Mouse (Mus musculus) megakaryocyte, embryonic 14.5 days (primary cell): Measurements from ENCODE around the gene Krtap4-8.

ENCODE experiments used
- FLI1 ChIP-seq: IDR thresholded peaks from 2 replicates; pipeline ENCODE4 v1.6.1; 2012; ENCODE audit warnings: low read length, inconsistent platforms, mixed read lengths
- GATA1 ChIP-seq: IDR thresholded peaks from 3 replicates; pipeline ENCODE4 v1.6.1; 2012; ENCODE audit warnings: mixed read lengths, low read length, inconsistent platforms, borderline replicate concordance

DNA sequence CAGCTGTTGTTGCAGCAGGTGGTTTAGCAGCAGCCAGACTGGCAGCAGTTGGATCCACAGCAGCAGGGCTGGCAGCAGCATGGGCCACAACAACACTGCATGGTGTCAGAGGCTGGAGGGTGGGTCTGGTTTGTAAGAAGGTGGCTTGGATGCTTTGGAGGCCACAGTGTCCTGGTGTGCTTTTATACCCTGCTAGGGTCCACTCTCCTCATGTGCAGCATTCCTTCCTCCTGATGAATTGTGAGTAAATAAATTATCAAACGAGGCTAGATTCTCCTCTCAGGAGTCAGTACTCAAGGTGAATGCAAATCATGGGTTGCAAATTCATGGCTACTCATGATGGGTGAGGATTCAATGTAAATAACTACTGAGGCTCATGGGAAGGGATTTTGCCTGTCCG, 46.3 kb downstream of the Krtap4-8 start, which contains the start of gene Gm14180:
- TF ChIP-seq FLI1 (no peak), GATA1 (no peak)
